Mouse (Mus musculus) small intestine, adult 2 months (tissue): ENCODE measurements around the gene Gm10160. TPM values are rescaled to one million over a fixed set of nuclear protein-coding genes. Genes with fewer than 3 reads are reported as not detected.

ENCODE experiments used
- H3K27ac ChIP-seq: fragments of 200-500 bp; 2 replicates; pipeline ENCODE4 v1.5.1; 2012; ENCODE audit warnings: low read depth, low read length, control low read depth, inconsistent platforms; ENCODE audit not compliant: insufficient read depth
- H3K27me3 ChIP-seq: fragments of 200-500 bp; 2 replicates; pipeline ENCODE4 v1.6.1; 2012; ENCODE audit warnings: mild to moderate bottlenecking, moderate library complexity, low read length, inconsistent platforms; ENCODE audit not compliant: control insufficient read depth, insufficient read depth
- H3K36me3 ChIP-seq: fragments of 200-500 bp; 2 replicates; pipeline ENCODE4 v1.6.1; 2012; ENCODE audit warnings: mild to moderate bottlenecking, low read length, control low read depth, inconsistent platforms; ENCODE audit not compliant: control insufficient read depth, insufficient read depth
- H3K4me1 ChIP-seq: fragments of 200-500 bp; 2 replicates; pipeline ENCODE4 v1.6.1; 2012; ENCODE audit warnings: low read length, inconsistent platforms, mixed read lengths; ENCODE audit not compliant: control insufficient read depth, insufficient read depth, insufficient read length
- H3K4me3 ChIP-seq: fragments of 200-500 bp; 2 replicates; pipeline ENCODE4 v1.5.1; 2012; ENCODE audit warnings: low read depth, mild to moderate bottlenecking, control low read depth, inconsistent platforms, low read length, moderate library complexity
- CTCF ChIP-seq: fragments of 200-500 bp; IDR thresholded peaks from 2 replicates; pipeline ENCODE4 v1.5.1; 2012; ENCODE audit warnings: low read depth, mild to moderate bottlenecking, control low read depth, inconsistent platforms, low read length, moderate library complexity, mixed read lengths; ENCODE audit not compliant: insufficient replicate concordance, insufficient read length; ENCODE audit errors: extremely low read depth
- POLR2A ChIP-seq: fragments of 200-500 bp; IDR thresholded peaks from 2 replicates; pipeline ENCODE4 v1.6.1; 2012; ENCODE audit warnings: low read depth, mild to moderate bottlenecking, control low read depth, inconsistent platforms, low read length, moderate library complexity
- WGBS: fragments of 180-500 bp; shearing (Covaris S2); methylation state at CpG from one replicate; pipeline ENCODE4 v1.1.7; 2018; 5-methylcytosine and 5-hydroxymethylcytosine counted together
- polyA plus RNA-seq: library from polyadenylated mRNA; depleted of rRNA; stranded (reverse); fragments of >200 nt; gene quantifications from 2 replicates; pipeline ENCODE4 v1.2.3, GENCODE M21; 2012

Gm10160 gene
- polyA plus RNA-seq, 1 experiment = not detected

DNA sequence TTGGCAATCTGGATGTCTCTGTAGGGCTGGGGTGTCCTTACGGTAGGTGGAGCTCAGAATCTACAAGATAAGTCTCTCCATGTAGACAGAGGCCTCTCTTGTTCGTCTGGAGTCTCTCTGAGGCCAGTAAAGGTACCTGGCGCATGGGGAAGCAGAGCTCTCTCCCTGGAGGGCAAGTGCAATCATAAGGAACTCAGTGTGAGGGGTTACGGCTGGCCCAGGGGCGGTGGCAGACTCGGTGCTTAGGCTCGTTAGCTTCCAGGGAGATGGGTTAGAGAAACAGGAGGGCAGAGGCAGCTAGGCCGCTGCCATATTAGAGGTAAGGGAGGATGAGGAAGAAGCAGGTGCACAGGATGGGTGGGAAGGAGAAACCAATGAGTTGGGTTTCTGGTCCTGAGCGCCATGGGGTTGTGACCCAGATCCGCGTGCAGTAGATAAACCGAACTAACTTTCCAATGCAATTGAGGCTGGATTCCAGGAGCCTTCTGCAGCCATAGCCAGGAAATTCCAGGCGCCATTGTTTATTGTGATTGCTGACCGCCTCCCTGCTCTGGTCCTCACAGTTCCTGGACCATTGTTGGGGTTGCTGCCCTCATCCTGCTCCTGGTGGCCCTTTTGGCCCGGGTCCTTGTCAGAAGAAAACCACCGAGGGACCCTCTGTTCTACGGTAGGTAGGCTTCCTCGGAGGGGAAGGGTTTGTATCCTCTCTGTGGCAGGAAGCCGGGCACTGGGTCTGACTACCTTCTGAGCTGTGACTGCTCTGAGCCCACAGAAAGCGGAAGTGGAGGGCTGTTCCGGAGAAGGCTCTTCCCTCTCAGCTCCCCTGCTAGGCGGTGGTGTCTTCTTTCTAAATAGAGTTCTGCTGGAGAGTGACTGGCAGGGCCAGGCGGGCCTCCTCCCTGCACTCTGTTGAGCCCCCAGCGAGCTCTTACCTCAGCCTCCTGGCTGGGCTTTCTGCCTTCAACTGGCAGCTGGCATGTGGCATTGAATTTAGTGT lies 7.3 kb upstream of the Gm10160 start:
- Histone ChIP-seq H3K27me3 (peaks cover 13% of the 10 kb centered on the region), H3K4me1 (peaks cover 7% of the 10 kb centered on the region; the same call in 1 of the 2 replicates), H3K27ac (peak overlapping the region; percentile 46), H3K36me3 (no peaks in the 10 kb centered on the region), H3K4me3 (peak overlapping the region; percentile 33)
- no peak for TF ChIP-seq CTCF
- 68% methylated on average over 24 of the region's 24 CpGs for WGBS

DNA sequence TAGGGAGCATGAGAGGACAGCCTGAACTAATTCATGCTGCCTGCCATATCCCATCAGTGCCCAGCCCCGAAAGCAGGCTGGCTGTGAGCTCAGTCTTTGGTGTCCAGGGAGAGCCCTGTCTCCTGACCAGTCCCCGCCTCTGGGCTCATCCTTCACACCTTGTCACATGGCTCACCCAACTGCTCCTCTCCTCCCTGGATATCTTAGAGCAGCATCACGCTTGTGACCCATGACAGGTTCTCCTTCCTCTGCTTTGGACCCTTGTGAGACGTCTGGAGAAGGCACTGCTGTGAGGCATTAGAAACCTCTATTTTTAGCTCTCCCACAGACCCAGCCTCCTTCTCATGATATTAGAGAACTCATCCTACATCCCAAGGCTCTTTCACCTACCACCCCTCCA lies 6.3 kb upstream of the Gm10160 start:
- H3K27me3 ChIP-seq = peaks cover 13% of the 10 kb centered on the region
- H3K4me3 ChIP-seq = no peak overlapping the region
- H3K36me3 ChIP-seq = no peaks in the 10 kb centered on the region
- no peak for TF ChIP-seq CTCF
- no peak for TF ChIP-seq POLR2A
- H3K4me1 ChIP-seq = peaks cover 7% of the 10 kb centered on the region; the same call in 1 of the 2 replicates
- WGBS = 58% methylated on average over 4 of the region's 4 CpGs
- H3K27ac ChIP-seq = no peak overlapping the region

DNA sequence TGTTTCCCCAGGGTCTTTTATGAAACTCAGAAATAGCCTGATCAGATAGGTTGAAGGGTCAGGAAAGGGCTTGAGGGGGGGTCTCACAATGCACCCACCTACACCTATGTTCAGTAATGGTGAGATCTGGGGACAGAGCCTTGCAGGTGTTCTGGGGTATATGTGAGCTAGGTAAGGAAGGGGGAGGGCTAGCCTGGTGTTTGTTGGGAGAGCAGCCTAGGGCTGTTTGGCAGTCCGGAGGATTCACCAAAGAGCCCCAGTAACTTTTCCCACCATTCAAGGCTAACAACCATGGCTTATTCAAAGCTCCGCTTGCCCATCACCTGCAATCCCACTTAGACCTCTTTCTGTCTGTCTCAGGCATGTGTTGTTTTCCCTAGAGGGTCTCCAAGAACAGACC lies 5.9 kb upstream of the Gm10160 start:
- 84% methylated on average over 2 of the region's 2 CpGs for WGBS
- H3K36me3 ChIP-seq = no peaks in the 10 kb centered on the region
- peaks cover 7% of the 10 kb centered on the region; the same call in 1 of the 2 replicates for H3K4me1 ChIP-seq
- peaks cover 13% of the 10 kb centered on the region for H3K27me3 ChIP-seq
- no peak for TF ChIP-seq POLR2A
- no peak for TF ChIP-seq CTCF
- H3K27ac ChIP-seq = peak overlapping the region; percentile 1; the same call in 1 of the 2 replicates
- no peak overlapping the region for H3K4me3 ChIP-seq

DNA sequence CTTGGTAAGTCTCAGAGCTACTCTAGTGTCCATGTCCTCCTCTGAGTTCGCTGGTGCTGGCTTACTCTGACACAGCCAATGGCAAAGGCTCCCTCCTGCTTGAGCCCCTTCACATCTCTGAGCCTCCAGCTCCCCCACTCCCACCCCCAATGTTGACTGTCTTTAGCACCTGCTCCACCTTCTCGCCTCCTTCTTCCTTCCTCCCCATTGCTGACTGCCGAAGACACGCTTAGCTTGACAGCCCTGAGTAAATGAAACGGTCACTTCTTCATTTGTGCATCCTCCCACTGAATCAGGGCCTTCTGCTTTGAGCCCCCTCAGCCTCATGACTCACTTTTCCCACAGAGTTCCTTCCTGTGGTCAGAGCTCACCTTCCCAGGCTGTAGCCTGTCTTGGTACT lies 5.4 kb upstream of the Gm10160 start:
- WGBS = 36% methylated on average over 5 of the region's 5 CpGs
- Histone ChIP-seq H3K27me3 (peaks cover 13% of the 10 kb centered on the region), H3K4me1 (peaks cover 7% of the 10 kb centered on the region; the same call in 1 of the 2 replicates), H3K4me3 (0 out of 2 replicates have a peak overlapping the region, but pooled peaks have one; percentile 8), H3K36me3 (no peaks in the 10 kb centered on the region), H3K27ac (peak overlapping the region; percentile 38; the same call in 1 of the 2 replicates)
- TF ChIP-seq CTCF (no peak), POLR2A (no peak)

DNA sequence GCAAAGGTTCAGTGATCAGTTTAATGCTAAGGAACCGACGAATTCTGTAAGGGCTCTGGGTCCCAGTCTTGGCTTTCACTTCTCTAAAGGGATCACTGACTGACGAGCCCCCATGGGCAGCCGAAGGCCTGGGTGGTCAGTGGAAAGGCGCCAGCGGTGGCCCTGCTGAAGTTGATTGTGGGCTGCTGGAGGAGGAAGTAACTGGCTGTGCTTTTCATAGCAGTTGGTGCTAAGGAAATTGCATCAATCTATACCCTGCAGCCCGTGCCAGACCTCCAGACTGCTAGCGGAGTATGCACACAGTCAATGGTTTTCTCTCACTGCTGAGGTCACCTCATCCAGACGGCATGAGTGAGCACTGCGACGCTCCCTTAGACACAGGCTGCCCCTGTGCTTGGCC lies 4.5 kb upstream of the Gm10160 start:
- H3K4me3 ChIP-seq = peak overlapping the region; percentile 64

DNA sequence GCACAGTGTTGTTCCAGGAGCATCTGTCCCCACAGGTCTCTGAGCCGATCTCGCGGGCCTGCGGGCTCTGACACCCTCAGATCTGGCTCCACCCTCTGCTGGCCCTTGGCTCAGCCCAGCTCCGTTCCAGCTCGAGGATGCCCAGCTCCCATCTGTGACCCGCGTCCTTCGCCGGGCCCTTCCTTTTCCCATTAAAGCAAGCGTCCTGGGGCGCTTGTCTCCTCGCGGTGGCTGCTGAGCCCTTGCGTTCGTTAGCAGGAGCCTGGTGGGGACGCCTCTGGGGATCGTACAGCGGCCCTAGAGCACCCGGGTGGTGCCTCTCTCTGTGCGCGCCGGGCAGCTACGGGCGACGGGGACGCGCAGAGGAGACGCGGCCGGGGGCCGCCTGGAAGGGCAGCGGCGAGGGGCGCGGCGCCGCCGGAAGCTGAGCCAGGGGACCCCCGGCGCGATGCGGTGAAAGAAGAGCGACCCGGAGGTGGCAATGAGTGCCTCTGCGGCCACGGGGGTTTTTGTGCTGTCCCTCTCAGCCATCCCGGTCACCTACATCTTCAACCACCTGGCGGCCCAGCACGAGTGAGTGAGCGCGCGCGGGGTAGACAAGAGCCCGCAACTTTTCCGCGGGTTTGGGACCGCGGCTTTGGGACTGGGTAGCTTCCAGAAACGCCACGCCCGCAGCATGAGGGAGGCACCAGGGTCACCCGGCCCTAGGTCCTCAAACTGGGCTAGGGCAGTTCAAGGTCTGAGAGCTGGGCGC lies 3.6 kb upstream of the Gm10160 start, which contains the start of gene Tm6sf1:
Gene Tm6sf1, plus strand, starts transcription at position 34 of the 754 bp plus-strand sequence.
- Histone ChIP-seq H3K4me3 (peak within 1 kb of the TSS; percentile 64), H3K4me1 (peaks cover 12% of the 10 kb centered on the region; the same call in 1 of the 2 replicates), H3K36me3 (no peaks in the 10 kb centered on the region), H3K27ac (peak within 1 kb of the TSS; percentile 38), H3K27me3 (peaks cover 13% of the 10 kb centered on the region)
- TF ChIP-seq CTCF (no peak), POLR2A (no peak)
- under 1% methylated on average over 64 of the region's 64 CpGs for WGBS

More for the DNA sequence above, 4.5 kb upstream of the Gm10160 start:
- H3K4me1 ChIP-seq = peaks cover 7% of the 10 kb centered on the region; the same call in 1 of the 2 replicates
- peaks cover 13% of the 10 kb centered on the region for H3K27me3 ChIP-seq
- H3K27ac ChIP-seq = peak overlapping the region; percentile 38
- WGBS = 48% methylated on average over 11 of the region's 11 CpGs
- H3K36me3 ChIP-seq = no peaks in the 10 kb centered on the region
- TF ChIP-seq CTCF (no peak), POLR2A (no peak)

DNA sequence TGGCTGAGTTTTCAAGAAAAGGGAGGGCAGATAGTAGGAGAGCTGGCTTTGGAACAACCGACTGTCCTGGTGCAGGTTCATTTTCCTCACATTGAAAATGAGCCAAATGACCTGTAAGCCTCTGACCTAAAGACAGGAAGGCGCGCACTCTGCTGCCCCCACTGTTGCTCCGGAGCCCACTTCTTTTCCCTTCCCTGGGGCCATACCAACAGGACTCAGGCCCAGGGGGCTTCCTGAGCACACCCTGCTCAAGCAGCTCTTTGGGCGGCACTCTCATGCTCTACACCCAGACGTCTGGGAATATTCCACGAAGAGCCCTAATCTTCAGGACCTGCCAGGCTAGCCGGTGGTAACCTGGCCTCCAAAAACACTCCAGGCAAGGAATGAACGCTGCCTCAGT lies 2.6 kb upstream of the Gm10160 start:
- Histone ChIP-seq H3K4me1 (peaks cover 5% of the 10 kb centered on the region; the same call in 1 of the 2 replicates), H3K27ac (no peak overlapping the region), H3K4me3 (no peak overlapping the region), H3K27me3 (peaks cover 13% of the 10 kb centered on the region), H3K36me3 (no peaks in the 10 kb centered on the region)
- 17% methylated on average over 9 of the region's 9 CpGs for WGBS
- TF ChIP-seq CTCF (no peak), POLR2A (no peak)
